Mouse (Mus musculus) brain, adult 2 months (tissue): Measurements from ENCODE around the gene Ccdc88b.

Experiments
- DNase-seq: peaks from one replicate; pipeline ENCODE4 v3.0.0; 2011; ENCODE audit warnings: low read depth, low spot score

Ccdc88b gene

DNA sequence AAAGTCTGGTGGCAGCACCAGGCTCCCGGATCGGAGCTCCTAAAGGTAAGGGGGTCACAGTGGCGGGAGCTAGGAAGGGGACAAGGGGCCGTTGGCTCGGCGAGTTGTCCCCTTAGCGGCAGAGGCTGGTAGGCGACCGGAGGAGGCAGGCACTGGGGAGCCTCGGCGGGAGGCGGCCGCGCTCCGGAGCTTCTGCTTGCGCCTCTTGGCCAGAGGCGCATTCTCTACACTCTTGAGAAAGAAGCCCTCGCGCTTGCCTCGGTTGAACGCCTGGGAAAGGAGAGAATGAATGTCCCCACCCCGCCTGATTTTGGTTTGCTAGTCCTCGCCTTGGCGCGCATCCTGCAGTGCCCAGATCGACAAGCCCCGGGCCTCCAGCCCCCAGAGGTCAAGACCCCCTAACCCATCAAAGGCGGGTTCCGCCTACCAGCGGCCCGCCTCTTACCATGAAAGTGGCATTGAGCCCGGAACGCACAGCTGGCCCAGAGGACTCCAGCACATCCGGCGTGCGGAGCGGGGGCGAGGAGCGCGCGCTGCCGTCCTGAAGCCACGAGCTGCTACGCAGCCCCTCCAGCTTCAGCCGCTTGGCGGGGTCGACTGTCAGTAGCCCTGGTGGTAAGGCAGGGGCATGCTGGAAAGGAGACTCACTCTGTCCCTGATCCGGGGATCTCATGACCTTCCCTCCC is 28.0 kb downstream of the Ccdc88b start:
- DNase-seq, result peak; percentile 47

DNA sequence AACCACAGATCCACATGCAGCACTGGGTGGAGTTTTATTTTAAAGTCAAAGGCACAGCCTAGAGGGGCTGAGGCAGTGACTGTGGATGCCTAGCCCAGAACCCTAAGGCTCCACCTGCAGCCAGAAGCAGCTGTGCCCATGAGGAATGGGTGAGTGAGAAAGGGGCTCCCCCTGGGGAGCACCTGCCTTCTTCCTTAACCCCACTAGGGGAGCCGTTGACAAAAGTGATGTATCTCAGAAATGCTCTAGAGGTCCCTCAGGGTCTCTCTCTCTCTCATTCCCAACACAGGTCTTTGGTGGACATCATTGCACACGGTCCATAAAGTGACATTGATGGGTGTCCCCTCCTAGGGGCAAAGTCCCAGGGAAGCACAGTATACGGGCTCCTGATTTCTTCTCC is 28.9 kb downstream of the Ccdc88b start:
- DNase-seq, result no peak

- DNase-seq, result peak; percentile 47
These were observed 31.4 kb downstream of the Ccdc88b start for GRCm38 (mm10) chr19:6826601-6827000.

- DNase-seq, result peak; percentile 56
These were observed 32.6 kb downstream of the Ccdc88b start for GRCm38 (mm10) chr19:6825384-6825783.

DNA sequence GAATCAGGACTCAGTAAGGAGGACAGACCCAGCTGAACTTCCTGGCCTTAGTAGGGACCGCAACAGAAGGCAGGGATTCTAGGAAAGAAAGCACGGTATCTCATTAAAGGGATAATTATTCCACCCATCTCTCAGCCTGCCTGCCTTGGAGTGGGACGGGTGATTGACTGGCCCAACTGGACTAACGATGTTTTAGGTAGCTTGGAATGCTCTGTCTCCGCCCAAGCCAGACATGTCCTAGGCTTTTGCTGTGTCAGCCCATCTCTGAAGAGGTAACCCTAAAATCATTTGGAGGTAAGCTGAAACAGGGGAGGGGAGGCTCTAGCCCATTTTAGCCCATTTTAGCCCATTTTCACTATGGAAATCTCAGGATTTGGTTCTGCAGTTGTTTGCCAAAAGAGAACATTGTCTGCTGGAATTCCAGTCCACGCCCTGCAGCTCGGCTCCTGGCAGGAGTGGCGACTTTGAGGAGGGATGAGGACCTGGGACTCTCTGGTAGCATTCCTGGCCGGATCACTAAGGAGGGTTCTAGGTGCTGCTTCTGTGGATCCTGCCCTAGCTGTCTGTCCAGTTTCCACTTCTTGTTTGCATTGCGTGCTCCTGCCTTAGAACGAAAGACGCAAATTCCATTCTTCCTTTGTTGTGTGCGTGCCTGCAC is 37.3 kb downstream of the Ccdc88b start:
- no peak for DNase-seq

- no peak for DNase-seq
These were observed 38.7 kb downstream of the Ccdc88b start for GRCm38 (mm10) chr19:6819143-6819827.

DNA sequence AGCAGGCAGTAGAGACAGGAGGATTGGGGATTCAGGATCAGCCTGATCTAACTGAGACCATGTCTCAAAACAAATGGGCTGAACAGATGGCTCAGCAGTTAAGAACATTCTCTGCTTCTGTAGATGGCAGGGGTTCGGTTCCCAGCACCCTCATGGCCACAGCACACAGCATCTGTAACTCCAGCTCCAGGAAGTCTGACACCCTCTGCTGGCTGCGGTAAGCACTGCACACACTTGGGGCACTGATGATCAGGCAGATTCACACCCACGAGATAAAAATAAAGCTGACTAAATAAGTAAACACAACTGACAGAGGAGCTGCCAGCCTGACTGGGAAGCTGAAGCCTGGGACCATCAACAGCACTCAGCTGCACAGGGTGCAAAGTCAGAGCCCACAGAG is 43.1 kb downstream of the Ccdc88b start:
- DNase-seq, result no peak

- DNase-seq, result no peak
These were observed 43.6 kb downstream of the Ccdc88b start for GRCm38 (mm10) chr19:6814366-6814765.
